Mouse (Mus musculus) spleen, postnatal 4 days (tissue): ENCODE results near the gene Proser3.

ENCODE experiments used
- DNase-seq, 2 experiments: peaks; one replicate each; pipeline ENCODE4 v3.0.0; 2022; ENCODE audit warnings: low spot score in 2 of 2

The Proser3 gene

GRCm38 (mm10) chr7:30552102-30553020 lies at the start of gene Proser3, which contains the start of gene Hspb6:
TSS of gene Proser3 (minus strand) at chr7:30552299.
TSS of gene Hspb6 (plus strand) at chr7:30552178.
- peak; percentile 96 to 97 for DNase-seq

- DNase-seq, result no peak
These were observed 48.6 kb upstream of the Proser3 start for GRCm38 (mm10) chr7:30600651-30601050.

- DNase-seq, result peak; percentile 82 to 87
These were observed 47.8 kb upstream of the Proser3 start for GRCm38 (mm10) chr7:30599933-30600353.

GRCm38 (mm10) chr7:30598786-30599185 lies 46.7 kb upstream of the Proser3 start, which contains the start of gene Zbtb32:
TSS of gene Zbtb32 (minus strand) at chr7:30598909.
- no peak for DNase-seq

- DNase-seq, result no peak
These were observed 44.7 kb upstream of the Proser3 start for GRCm38 (mm10) chr7:30596811-30597210.

GRCm38 (mm10) chr7:30596093-30596492 lies 44.0 kb upstream of the Proser3 start:
- DNase-seq, result no peak

- DNase-seq, result no peak
These were observed 42.5 kb upstream of the Proser3 start for GRCm38 (mm10) chr7:30594510-30595024.

GRCm38 (mm10) chr7:30593579-30594509 lies 41.7 kb upstream of the Proser3 start:
- no peak for DNase-seq

- DNase-seq, result no peak
These were observed 40.8 kb upstream of the Proser3 start for GRCm38 (mm10) chr7:30592772-30593423.

- DNase-seq, result no peak
These were observed 39.5 kb upstream of the Proser3 start for GRCm38 (mm10) chr7:30591605-30591951.

- no peak for DNase-seq
These were observed 39.0 kb upstream of the Proser3 start for GRCm38 (mm10) chr7:30590927-30591604.

- DNase-seq, result peak; percentile 82 to 94
These were observed 37.6 kb upstream of the Proser3 start for GRCm38 (mm10) chr7:30589435-30590301.

- DNase-seq, result peak; percentile 95 to 97
These were observed 36.8 kb upstream of the Proser3 start, which contains the start of gene Kmt2b for GRCm38 (mm10) chr7:30588676-30589434. TSS of gene Kmt2b (minus strand) at chr7:30588726.

- DNase-seq, result peak; percentile 62 to 86
These were observed 36.0 kb upstream of the Proser3 start for GRCm38 (mm10) chr7:30587842-30588667.

GRCm38 (mm10) chr7:30586455-30587020 lies 34.4 kb upstream of the Proser3 start:
- DNase-seq, result no peak

- DNase-seq, result no peak
These were observed 33.1 kb upstream of the Proser3 start for GRCm38 (mm10) chr7:30585170-30585569.

GRCm38 (mm10) chr7:30584339-30584738 lies 32.2 kb upstream of the Proser3 start:
- no peak for DNase-seq

GRCm38 (mm10) chr7:30581547-30581946 lies 29.4 kb upstream of the Proser3 start:
- DNase-seq, result no peak
